Mouse (Mus musculus) midbrain, embryonic 10.5 days (tissue): ENCODE measurements at regions not wholly inside any gene's neighbourhood (a gene's known extent, or its start where the extent isn't known, plus 50 kb on each side); places are given as distances from the start of the nearest gene placed in this dataset.

Source experiments
- DNase-seq: peaks from one replicate; pipeline ENCODE4 v3.0.0-alpha.2; 2017; ENCODE audit warnings: low spot score
- H3K27ac ChIP-seq: fragments of 300-500 bp; sonication (generic); replicated peaks from 2 replicates; pipeline ENCODE4 v1.5.1; 2016; ENCODE audit warnings: mild to moderate bottlenecking
- H3K27me3 ChIP-seq: fragments of 300-500 bp; sonication (generic); 2 replicates; pipeline ENCODE4 v1.6.1; 2016; ENCODE audit warnings: low read depth, mild to moderate bottlenecking; ENCODE audit not compliant: poor library complexity, severe bottlenecking
- H3K36me3 ChIP-seq: fragments of 300-500 bp; sonication (generic); 2 replicates; pipeline ENCODE4 v1.6.1; 2016; ENCODE audit warnings: mild to moderate bottlenecking, moderate library complexity
- H3K4me1 ChIP-seq: fragments of 300-500 bp; sonication (generic); 2 replicates; pipeline ENCODE4 v1.6.1; 2016
- H3K4me3 ChIP-seq: fragments of 300-500 bp; sonication (generic); 2 replicates; pipeline ENCODE4 v1.5.1; 2016; ENCODE audit warnings: mild to moderate bottlenecking, moderate library complexity
- H3K9me3 ChIP-seq: fragments of 300-500 bp; sonication (generic); replicated peaks from 2 replicates; pipeline ENCODE4 v1.6.1; 2016; ENCODE audit warnings: mild to moderate bottlenecking
- WGBS: fragments of 180-500 bp; shearing (Covaris S2); methylation state at CpG from one replicate; pipeline ENCODE4 v1.1.7; 2016; 5-methylcytosine and 5-hydroxymethylcytosine counted together

DNA sequence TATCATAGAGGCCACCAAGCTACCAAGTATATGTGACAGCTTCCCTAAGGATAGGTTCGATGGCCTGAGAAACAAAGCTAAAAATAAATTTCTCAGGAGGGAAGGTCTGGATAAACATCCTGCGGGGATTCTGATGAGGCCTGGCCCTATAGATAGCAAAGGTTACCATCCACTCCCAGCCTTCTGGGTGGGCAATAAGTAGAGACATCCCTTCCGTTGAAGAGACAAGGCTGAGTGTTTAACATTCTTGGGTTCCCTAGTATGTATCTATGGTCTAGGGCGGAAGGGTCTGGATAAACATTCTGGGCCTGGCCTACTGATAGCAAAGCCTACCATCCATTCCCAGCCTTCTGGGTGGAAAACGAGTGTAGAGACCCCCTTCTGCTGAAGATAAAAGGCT, 180.5 kb upstream of the Dlk1 start:
- H3K27ac ChIP-seq, result no peak overlapping the region
- no peaks in the 10 kb centered on the region for H3K27me3 ChIP-seq

GRCm38 (mm10) chr12:109314850-109315249, 137.8 kb upstream of the Dlk1 start:
- no peaks in the 10 kb centered on the region for H3K36me3 ChIP-seq
- H3K4me3 ChIP-seq, result no peak overlapping the region
- WGBS, result 27% methylated on average over 6 of the region's 6 CpGs
- H3K4me1 ChIP-seq, result no peaks in the 10 kb centered on the region
- no peaks in the 10 kb centered on the region for H3K27me3 ChIP-seq
- DNase-seq, result peak; percentile 26
- no peak overlapping the region for H3K27ac ChIP-seq
- peaks cover 6% of the 10 kb centered on the region; the same call in 1 of the 2 replicates for H3K9me3 ChIP-seq

More for the DNA sequence above, 180.5 kb upstream of the Dlk1 start:
- 80% methylated on average over 5 of the region's 5 CpGs for WGBS
- Histone ChIP-seq H3K9me3 (no peaks in the 10 kb centered on the region), H3K4me3 (no peak overlapping the region), H3K4me1 (no peaks in the 10 kb centered on the region), H3K36me3 (no peaks in the 10 kb centered on the region)
- no peak for DNase-seq

- WGBS, result 61% methylated on average over 11 of the region's 11 CpGs
- Histone ChIP-seq H3K36me3 (no peaks in the 10 kb centered on the region), H3K27ac (no peak overlapping the region), H3K27me3 (no peaks in the 10 kb centered on the region), H3K4me1 (no peaks in the 10 kb centered on the region), H3K4me3 (no peak overlapping the region), H3K9me3 (no peaks in the 10 kb centered on the region)
- no peak for DNase-seq
These were observed 126.6 kb upstream of the Dlk1 start for GRCm38 (mm10) chr12:109325986-109326385.

GRCm38 (mm10) chr12:109371327-109371726, 81.3 kb upstream of the Dlk1 start:
- Histone ChIP-seq H3K4me1 (peaks cover 7% of the 10 kb centered on the region), H3K9me3 (no peaks in the 10 kb centered on the region; the same call in 1 of the 2 replicates), H3K36me3 (no peaks in the 10 kb centered on the region), H3K4me3 (no peak overlapping the region), H3K27ac (no peak overlapping the region), H3K27me3 (no peaks in the 10 kb centered on the region)
- WGBS, result 89% methylated on average over 2 of the region's 2 CpGs
- DNase-seq, result no peak

DNA sequence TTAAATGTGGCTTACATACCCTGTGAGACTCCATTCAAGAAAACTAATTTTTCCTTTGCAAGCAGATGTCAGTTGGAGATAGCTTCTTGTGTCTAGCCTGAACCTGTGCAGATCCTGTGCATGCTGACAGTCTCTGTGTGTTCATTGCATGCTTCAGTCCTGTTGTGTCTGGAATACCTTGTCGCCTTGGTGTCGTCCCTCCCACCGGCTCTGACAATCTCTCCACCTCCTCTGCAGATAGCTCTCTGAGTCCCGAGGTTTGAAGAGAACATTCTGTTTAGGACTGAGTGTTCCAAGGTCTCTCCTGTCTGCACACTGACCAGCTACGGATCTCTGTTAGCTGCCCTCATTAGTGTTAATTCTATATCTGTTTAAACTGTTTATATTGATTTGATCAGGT, 66.8 kb upstream of the Dlk1 start:
- Histone ChIP-seq H3K27ac (no peak overlapping the region), H3K4me3 (no peak overlapping the region), H3K36me3 (no peaks in the 10 kb centered on the region), H3K9me3 (no peaks in the 10 kb centered on the region), H3K27me3 (no peaks in the 10 kb centered on the region), H3K4me1 (no peaks in the 10 kb centered on the region)
- WGBS, result 85% methylated on average over 5 of the region's 5 CpGs
- DNase-seq, result no peak

GRCm38 (mm10) chr12:109388791-109389190, 63.8 kb upstream of the Dlk1 start:
- Histone ChIP-seq H3K9me3 (no peaks in the 10 kb centered on the region), H3K36me3 (no peaks in the 10 kb centered on the region), H3K4me3 (no peak overlapping the region), H3K4me1 (peaks cover 6% of the 10 kb centered on the region), H3K27me3 (peaks cover 16% of the 10 kb centered on the region), H3K27ac (no peak overlapping the region)
- WGBS, result 59% methylated on average over 7 of the region's 7 CpGs
- no peak for DNase-seq

DNA sequence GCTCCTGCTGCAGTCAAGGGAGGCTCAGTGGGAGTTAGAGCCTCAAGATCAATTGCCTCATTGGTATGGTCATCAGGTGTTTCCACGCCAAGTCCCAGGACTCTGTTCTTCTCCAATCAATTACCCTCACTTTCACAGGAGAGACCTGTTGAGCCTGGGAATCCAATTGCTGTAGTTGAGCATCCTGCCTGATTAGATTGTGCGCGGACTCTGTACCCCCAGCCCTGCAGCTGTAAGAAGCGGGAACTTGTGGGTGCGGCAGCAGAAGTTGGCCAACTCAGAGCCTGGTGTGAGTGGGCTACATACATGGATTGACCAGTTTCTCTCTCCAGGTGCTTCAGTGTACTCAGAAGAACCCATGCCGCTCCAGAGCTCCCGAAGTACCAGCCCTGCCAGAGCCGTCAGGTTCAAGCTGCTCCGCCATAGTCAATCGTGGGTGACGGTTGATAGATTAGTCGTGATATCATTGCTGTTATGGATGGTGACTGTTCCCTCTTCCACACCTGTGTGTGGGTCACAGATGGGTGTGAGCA, 62.2 kb upstream of the Dlk1 start:
- H3K4me3 ChIP-seq, result no peak overlapping the region
- H3K9me3 ChIP-seq, result no peaks in the 10 kb centered on the region
- peaks cover 29% of the 10 kb centered on the region for H3K27me3 ChIP-seq
- peaks cover 19% of the 10 kb centered on the region for H3K4me1 ChIP-seq
- H3K27ac ChIP-seq, result no peak overlapping the region
- H3K36me3 ChIP-seq, result no peaks in the 10 kb centered on the region
- WGBS, result 96% methylated on average over 12 of the region's 12 CpGs
- DNase-seq, result no peak

GRCm38 (mm10) chr12:109390978-109391377, 61.6 kb upstream of the Dlk1 start:
- H3K9me3 ChIP-seq, result no peaks in the 10 kb centered on the region
- no peak overlapping the region for H3K4me3 ChIP-seq
- no peak for DNase-seq
- no peaks in the 10 kb centered on the region for H3K36me3 ChIP-seq
- H3K27ac ChIP-seq, result no peak overlapping the region
- 89% methylated on average over 8 of the region's 8 CpGs for WGBS
- H3K27me3 ChIP-seq, result peaks cover 29% of the 10 kb centered on the region
- peaks cover 19% of the 10 kb centered on the region for H3K4me1 ChIP-seq

DNA sequence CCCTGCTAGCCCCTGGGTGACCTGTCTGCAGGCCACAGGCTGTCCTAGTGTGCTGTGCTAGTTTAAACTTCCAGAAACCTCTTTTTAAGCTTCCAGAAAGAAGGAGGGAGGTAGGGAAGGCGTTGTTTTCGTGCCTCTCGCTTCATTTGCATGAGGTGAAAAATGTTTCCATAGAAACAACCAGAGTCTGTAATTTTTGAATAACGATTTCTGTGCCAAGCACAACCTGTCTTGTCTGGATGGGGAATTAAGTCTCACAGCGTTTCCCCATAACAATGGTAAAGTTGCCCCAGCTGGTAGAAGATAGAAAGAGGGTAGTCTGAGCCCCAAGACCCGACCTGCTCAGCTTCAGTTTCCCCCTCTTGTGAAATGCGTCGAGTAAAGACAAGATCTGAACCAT, 59.3 kb upstream of the Dlk1 start:
- Histone ChIP-seq H3K9me3 (no peaks in the 10 kb centered on the region), H3K4me1 (peaks cover 37% of the 10 kb centered on the region), H3K27me3 (peaks cover 37% of the 10 kb centered on the region), H3K36me3 (no peaks in the 10 kb centered on the region), H3K4me3 (peak overlapping the region; percentile 33; the same call in 1 of the 2 replicates), H3K27ac (peak overlapping the region; percentile 67; the same call in 1 of the 2 replicates)
- 52% methylated on average over 8 of the region's 8 CpGs for WGBS
- no peak for DNase-seq

DNA sequence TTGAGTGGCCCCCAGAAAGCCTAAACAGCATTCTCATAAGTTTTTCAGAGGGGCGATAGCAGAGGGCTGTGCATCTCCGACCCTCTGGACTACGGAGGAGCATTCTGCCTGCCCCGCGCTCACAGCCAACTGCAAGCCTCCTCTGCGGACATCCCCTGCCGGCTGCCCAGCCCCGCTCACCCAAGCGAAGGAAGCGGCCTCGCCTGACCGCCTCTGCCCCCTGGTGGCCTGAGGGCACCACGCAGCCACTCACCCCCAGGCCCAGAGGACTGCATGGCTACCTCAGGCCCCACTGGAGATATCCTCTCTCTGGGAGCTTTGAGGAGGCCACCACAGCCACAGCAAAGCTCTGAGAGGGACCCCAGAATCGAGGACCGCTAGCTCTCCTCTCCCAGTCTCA, 58.8 kb upstream of the Dlk1 start:
- Histone ChIP-seq H3K9me3 (no peaks in the 10 kb centered on the region), H3K36me3 (no peaks in the 10 kb centered on the region), H3K27me3 (peaks cover 41% of the 10 kb centered on the region), H3K4me3 (peak overlapping the region; percentile 33), H3K27ac (peak overlapping the region; percentile 67), H3K4me1 (peaks cover 38% of the 10 kb centered on the region)
- peak; percentile 88 for DNase-seq
- WGBS, result 4% methylated on average over 15 of the region's 15 CpGs

GRCm38 (mm10) chr12:109394396-109394795, 58.2 kb upstream of the Dlk1 start:
- Histone ChIP-seq H3K9me3 (no peaks in the 10 kb centered on the region), H3K4me1 (peaks cover 44% of the 10 kb centered on the region), H3K4me3 (no peak overlapping the region), H3K27ac (peak overlapping the region; percentile 67), H3K36me3 (no peaks in the 10 kb centered on the region), H3K27me3 (peaks cover 46% of the 10 kb centered on the region)
- no peak for DNase-seq
- WGBS, result 75% methylated on average over 11 of the region's 11 CpGs

DNA sequence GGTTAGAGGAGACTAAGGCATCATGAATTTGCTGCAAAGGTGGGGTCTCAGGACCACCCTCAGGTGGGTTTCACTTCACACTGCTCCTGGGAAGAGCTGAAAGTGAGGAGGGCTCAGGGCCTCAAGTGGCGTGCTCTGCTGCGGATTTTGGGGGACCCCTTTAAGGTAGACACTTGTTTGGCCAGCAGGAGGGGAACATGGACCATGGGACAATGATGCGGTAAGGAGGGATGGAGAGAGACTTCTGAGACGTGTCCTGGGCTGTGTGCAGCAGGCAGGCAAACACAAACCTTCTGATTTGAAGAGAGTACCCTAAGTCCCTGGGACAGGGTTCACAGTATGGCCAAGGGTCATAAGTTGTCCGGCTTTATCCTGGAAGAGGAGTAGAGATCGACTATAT, 56.0 kb upstream of the Dlk1 start:
- no peaks in the 10 kb centered on the region for H3K9me3 ChIP-seq
- no peak overlapping the region for H3K4me3 ChIP-seq
- DNase-seq, result no peak
- no peak overlapping the region for H3K27ac ChIP-seq
- WGBS, result 88% methylated on average over 6 of the region's 6 CpGs
- peaks cover 59% of the 10 kb centered on the region for H3K4me1 ChIP-seq
- no peaks in the 10 kb centered on the region for H3K36me3 ChIP-seq
- H3K27me3 ChIP-seq, result peaks cover 60% of the 10 kb centered on the region

DNA sequence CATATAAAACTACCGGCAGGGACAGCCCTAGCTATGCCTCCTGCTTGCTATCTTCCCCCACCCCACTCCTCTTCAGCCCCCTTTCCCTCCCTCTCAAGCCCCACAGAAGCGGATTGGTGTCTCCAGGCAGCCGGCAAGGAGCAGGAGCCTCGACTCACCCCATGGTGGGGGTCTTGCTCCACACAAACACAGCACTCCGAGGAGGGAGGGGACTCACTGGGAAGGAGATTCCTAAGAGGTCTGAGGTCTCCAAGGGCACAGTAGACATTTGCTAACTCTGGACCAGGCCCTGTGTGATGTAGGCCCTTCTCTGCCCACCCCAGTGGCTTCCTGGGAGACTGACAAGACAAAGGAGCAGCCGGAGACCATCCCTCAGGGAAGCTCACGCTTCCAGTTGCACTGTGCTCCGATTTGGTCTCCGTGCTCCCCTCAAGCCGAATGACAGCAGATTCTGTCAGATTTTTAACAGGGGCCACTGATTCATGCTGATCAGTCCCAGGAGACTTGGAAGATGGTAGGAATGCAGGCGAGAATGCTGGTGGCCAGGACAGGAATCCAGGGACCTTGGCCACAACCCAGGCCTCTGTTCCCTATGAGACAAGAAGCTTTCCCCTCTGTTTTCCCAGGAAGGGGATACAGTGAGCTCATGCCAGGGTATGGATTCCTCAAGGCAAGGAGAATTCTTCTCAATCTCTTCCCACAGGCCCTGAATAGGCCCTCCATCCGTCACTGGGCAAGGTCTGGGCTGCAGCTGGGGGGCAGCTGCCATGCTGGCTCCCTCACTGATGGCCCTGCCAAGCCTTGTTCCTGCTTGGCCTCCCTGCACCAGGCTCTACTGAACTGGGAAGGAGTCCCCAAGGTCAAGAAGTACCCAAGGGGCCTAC, 55.2 kb upstream of the Dlk1 start:
- Histone ChIP-seq H3K27ac (peak overlapping the region; percentile 39), H3K27me3 (peaks cover 58% of the 10 kb centered on the region), H3K4me3 (no peak overlapping the region), H3K4me1 (peaks cover 67% of the 10 kb centered on the region), H3K9me3 (no peaks in the 10 kb centered on the region), H3K36me3 (no peaks in the 10 kb centered on the region)
- 57% methylated on average over 12 of the region's 12 CpGs for WGBS
- DNase-seq, result no peak
